Mouse (Mus musculus): ENCODE data around the gene Lbhd1.
A peak's percentile ranks its signal among the peaks of the same experiment; 100 is the strongest.

Gene Lbhd1

GRCm38 (mm10) chr19:8919684-8920072 is 36.1 kb downstream of the Lbhd1 start:
- DNase-seq (ENCODE audit: low read depth, low spot score): no peak
- Histone ChIP-seq H3K27me3 (ENCODE audit: control insufficient read depth, insufficient read depth, low read length, poor library complexity, severe bottlenecking) (no peaks in the 10 kb centered on the region), H3K36me3 (ENCODE audit: control insufficient read depth, insufficient read depth, low read length, poor library complexity, severe bottlenecking) (peaks cover 3% of the 10 kb centered on the region)

GRCm38 (mm10) chr19:8920073-8920736 is 36.7 kb downstream of the Lbhd1 start, which contains the start of gene B3gat3:
TSS of gene B3gat3 (plus strand) at chr19:8920374.
- Histone ChIP-seq H3K27me3 (ENCODE audit: control insufficient read depth, insufficient read depth, low read length, poor library complexity, severe bottlenecking) (no peaks in the 10 kb centered on the region), H3K36me3 (ENCODE audit: control insufficient read depth, insufficient read depth, low read length, poor library complexity, severe bottlenecking) (peaks cover 3% of the 10 kb centered on the region)
- peak; percentile 76 for DNase-seq (ENCODE audit: low read depth, low spot score)

GRCm38 (mm10) chr19:8920836-8921291 is 37.3 kb downstream of the Lbhd1 start:
- no peaks in the 10 kb centered on the region for H3K27me3 ChIP-seq (ENCODE audit: control insufficient read depth, insufficient read depth, low read length, poor library complexity, severe bottlenecking)
- peak; percentile 51 for DNase-seq (ENCODE audit: low read depth, low spot score)
- peaks cover 3% of the 10 kb centered on the region for H3K36me3 ChIP-seq (ENCODE audit: control insufficient read depth, insufficient read depth, low read length, poor library complexity, severe bottlenecking)

DNA sequence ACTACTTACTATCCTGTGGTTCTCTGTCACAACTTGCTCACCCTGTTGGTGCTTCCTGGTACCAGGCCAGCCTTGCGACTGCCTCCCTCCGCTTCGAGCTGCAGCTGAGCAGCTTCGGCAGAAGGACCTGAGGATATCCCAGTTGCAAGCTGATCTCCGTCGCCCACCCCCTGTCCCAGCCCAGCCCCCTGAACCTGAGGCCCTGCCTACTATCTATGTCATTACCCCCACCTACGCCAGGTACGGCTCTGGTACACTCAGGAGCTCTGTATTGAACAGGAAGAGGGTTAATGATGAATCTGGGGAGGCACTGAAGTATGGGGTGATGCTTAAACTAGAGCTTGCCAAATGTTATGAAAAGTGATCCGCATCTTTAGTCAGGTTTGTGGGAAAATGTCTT is 38.2 kb downstream of the Lbhd1 start:
- no peaks in the 10 kb centered on the region for H3K27me3 ChIP-seq (ENCODE audit: control insufficient read depth, insufficient read depth, low read length, poor library complexity, severe bottlenecking)
- DNase-seq (ENCODE audit: low read depth, low spot score): no peak
- peaks cover 1% of the 10 kb centered on the region for H3K36me3 ChIP-seq (ENCODE audit: control insufficient read depth, insufficient read depth, low read length, poor library complexity, severe bottlenecking)

- Histone ChIP-seq H3K27me3 (ENCODE audit: control insufficient read depth, insufficient read depth, low read length, poor library complexity, severe bottlenecking) (no peaks in the 10 kb centered on the region), H3K36me3 (ENCODE audit: control insufficient read depth, insufficient read depth, low read length, poor library complexity, severe bottlenecking) (peaks cover 5% of the 10 kb centered on the region)
- peak; percentile 22 for DNase-seq (ENCODE audit: low read depth, low spot score)
These were observed 43.2 kb downstream of the Lbhd1 start for GRCm38 (mm10) chr19:8926766-8927165.

GRCm38 (mm10) chr19:8927891-8928525 is 44.5 kb downstream of the Lbhd1 start:
- no peak for DNase-seq (ENCODE audit: low read depth, low spot score)
- H3K27me3 ChIP-seq (ENCODE audit: control insufficient read depth, insufficient read depth, low read length, poor library complexity, severe bottlenecking): no peaks in the 10 kb centered on the region
- H3K36me3 ChIP-seq (ENCODE audit: control insufficient read depth, insufficient read depth, low read length, poor library complexity, severe bottlenecking): peaks cover 3% of the 10 kb centered on the region

DNA sequence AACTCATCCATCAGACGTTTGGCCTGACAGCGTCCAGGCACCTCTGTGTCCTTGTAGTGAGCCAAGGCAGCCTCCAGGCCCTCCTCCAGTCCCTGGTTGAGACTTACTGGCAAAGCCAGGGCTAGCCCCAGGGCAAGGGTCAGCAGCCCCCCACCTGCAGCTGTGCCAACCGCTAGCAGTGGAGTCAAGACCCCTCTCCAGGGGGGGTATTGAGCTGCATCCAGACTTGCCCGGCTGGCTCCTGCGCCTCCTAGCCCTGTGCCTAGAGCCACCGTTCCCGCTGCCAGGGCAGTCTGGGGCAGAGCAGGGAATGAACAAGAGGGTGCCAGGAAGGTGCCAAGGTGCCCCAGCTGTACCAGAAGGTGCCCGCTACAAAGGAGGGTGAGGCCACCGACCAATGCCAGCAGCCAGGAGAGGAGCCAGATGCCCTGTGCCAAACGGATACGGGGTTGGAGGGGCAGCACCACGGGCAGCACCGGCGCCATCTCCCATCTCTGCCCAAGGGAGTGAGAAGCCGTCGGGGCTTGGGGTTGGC is 45.2 kb downstream of the Lbhd1 start:
- DNase-seq (ENCODE audit: low read depth, low spot score): no peak
- peaks cover 3% of the 10 kb centered on the region for H3K36me3 ChIP-seq (ENCODE audit: control insufficient read depth, insufficient read depth, low read length, poor library complexity, severe bottlenecking)

GRCm38 (mm10) chr19:8929224-8930088 is 45.9 kb downstream of the Lbhd1 start, which contains the start of the genes Rom1 and Eml3:
TSS of gene Rom1 (minus strand) at chr19:8929356.
TSS of gene Eml3 (plus strand) at chr19:8929552.
- Histone ChIP-seq H3K27me3 (ENCODE audit: control insufficient read depth, insufficient read depth, low read length, poor library complexity, severe bottlenecking) (no peaks in the 10 kb centered on the region), H3K36me3 (ENCODE audit: control insufficient read depth, insufficient read depth, low read length, poor library complexity, severe bottlenecking) (peaks cover 6% of the 10 kb centered on the region)
- peak; percentile 83 for DNase-seq (ENCODE audit: low read depth, low spot score)

More for the DNA sequence above, 45.2 kb downstream of the Lbhd1 start:
- no peaks in the 10 kb centered on the region for H3K27me3 ChIP-seq (ENCODE audit: control insufficient read depth, insufficient read depth, low read length, poor library complexity, severe bottlenecking)

DNA sequence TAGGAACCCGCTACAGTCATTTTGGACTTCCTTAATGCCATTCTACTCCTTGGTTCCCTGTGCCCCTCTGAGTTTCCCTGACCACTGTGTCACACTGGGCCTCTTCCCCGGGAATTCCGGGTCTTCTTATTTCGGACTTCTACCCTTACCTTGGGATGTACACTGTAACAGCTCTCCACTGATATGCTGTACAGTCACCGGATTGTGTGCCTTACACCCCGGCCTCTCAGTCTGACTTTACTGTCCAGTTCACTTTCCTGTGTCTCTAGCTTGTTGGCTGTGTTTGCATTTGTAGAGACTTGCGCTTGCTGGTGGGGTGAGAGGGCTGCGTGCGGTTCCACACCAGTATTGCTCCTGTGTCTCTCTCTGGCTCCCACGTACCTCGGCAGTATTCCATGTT is 46.6 kb downstream of the Lbhd1 start:
- peaks cover 10% of the 10 kb centered on the region for H3K36me3 ChIP-seq (ENCODE audit: control insufficient read depth, insufficient read depth, low read length, poor library complexity, severe bottlenecking)
- DNase-seq (ENCODE audit: low read depth, low spot score): no peak
- no peaks in the 10 kb centered on the region for H3K27me3 ChIP-seq (ENCODE audit: control insufficient read depth, insufficient read depth, low read length, poor library complexity, severe bottlenecking)

DNA sequence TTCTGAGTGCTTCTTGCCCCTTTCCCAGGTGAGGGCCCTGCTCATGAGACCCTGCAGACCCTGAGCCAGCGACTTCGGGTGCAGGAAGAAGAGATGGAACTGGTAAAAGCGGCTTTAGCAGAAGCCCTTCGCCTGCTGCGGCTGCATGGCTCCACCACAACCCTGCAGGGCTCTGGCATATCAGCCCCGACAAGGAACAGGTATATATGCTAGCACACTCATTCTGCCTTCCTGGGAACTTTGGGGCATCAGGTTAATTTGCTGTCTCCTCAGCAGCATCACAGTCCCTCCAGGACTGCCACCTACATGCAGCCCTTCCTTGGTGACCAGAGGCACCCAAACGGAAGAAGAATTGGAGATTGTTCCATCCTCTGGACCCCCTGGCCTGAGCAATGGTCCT is 47.2 kb downstream of the Lbhd1 start:
- peaks cover 12% of the 10 kb centered on the region for H3K36me3 ChIP-seq (ENCODE audit: control insufficient read depth, insufficient read depth, low read length, poor library complexity, severe bottlenecking)
- no peak for DNase-seq (ENCODE audit: low read depth, low spot score)
- H3K27me3 ChIP-seq (ENCODE audit: control insufficient read depth, insufficient read depth, low read length, poor library complexity, severe bottlenecking): no peaks in the 10 kb centered on the region

DNA sequence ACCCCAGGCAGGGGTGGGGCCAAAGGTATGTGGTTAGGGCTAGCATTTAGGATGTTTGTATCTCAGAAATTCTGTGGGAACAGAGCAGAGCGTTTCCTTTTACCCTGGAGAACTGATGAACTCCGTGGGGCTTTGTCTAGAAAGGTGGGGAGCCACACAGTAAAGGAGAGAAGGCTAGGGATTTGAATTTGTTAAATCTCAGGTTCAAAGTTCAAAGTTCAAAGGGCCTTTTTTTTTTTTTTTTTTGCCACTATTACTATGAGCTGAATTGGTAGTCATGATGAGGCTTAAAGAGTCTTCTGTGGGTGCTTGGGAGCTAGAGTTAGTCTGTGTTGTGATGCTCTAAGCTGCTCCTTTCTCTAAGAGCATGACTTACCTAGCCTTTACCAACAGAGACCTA is 53.2 kb downstream of the Lbhd1 start:
- peaks cover 13% of the 10 kb centered on the region for H3K36me3 ChIP-seq (ENCODE audit: control insufficient read depth, insufficient read depth, low read length, poor library complexity, severe bottlenecking)
- H3K27me3 ChIP-seq (ENCODE audit: control insufficient read depth, insufficient read depth, low read length, poor library complexity, severe bottlenecking): no peaks in the 10 kb centered on the region
- no peak for DNase-seq (ENCODE audit: low read depth, low spot score)

GRCm38 (mm10) chr19:8940526-8941133 is 57.1 kb downstream of the Lbhd1 start:
- Histone ChIP-seq H3K36me3 (ENCODE audit: control insufficient read depth, insufficient read depth, low read length, poor library complexity, severe bottlenecking) (peaks cover 9% of the 10 kb centered on the region), H3K27me3 (ENCODE audit: control insufficient read depth, insufficient read depth, low read length, poor library complexity, severe bottlenecking) (no peaks in the 10 kb centered on the region)
- no peak for DNase-seq (ENCODE audit: low read depth, low spot score)

DNA sequence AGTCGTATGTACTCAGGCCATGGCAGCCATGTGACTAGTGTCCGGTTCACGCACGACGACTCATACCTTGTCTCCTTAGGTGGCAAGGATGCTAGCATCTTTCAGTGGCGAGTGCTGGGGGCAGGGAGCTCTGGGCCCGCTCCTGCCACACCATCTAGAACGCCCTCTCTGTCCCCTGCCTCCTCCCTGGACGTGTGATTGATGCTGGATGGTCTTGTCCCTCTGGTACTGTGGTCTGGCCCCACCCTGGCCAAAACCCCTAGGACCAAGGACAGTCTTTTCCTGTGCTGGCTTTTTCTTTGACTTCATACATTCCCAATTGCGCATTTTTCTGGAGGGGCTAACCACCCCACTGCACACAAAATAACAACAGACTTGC is 57.6 kb downstream of the Lbhd1 start:
- Histone ChIP-seq H3K27me3 (ENCODE audit: control insufficient read depth, insufficient read depth, low read length, poor library complexity, severe bottlenecking) (no peaks in the 10 kb centered on the region), H3K36me3 (ENCODE audit: control insufficient read depth, insufficient read depth, low read length, poor library complexity, severe bottlenecking) (peaks cover 9% of the 10 kb centered on the region)
- no peak for DNase-seq (ENCODE audit: low read depth, low spot score)

GRCm38 (mm10) chr19:8941515-8942217 is 58.1 kb downstream of the Lbhd1 start, which contains the start of gene Mta2:
TSS of gene Mta2 (plus strand) at chr19:8941875.
- H3K36me3 ChIP-seq (ENCODE audit: control insufficient read depth, insufficient read depth, low read length, poor library complexity, severe bottlenecking): peaks cover 9% of the 10 kb centered on the region
- no peaks in the 10 kb centered on the region for H3K27me3 ChIP-seq (ENCODE audit: control insufficient read depth, insufficient read depth, low read length, poor library complexity, severe bottlenecking)
- DNase-seq (ENCODE audit: low read depth, low spot score): peak; percentile 98
